Comparison of ENCODE assay signal across 8 mouse cellular contexts in genomic region chr3:51701281-51701751, GRCm38 (mm10). TPM values are rescaled to one million over a fixed set of nuclear protein-coding genes. Genes with fewer than 3 reads are reported as not detected.
DNase-seq lines count a peak whose midpoint lies in the region; ATAC-seq lines count a peak whose summit lies in the region.

No protein-coding gene starts in this region.

- H3K4me2 ChIP-seq in heart, embryonic 15.5 days, result peak overlapping the region; percentile 67
- peak overlapping the region; percentile 87 for H3K4me2 ChIP-seq in liver, embryonic 12.5 days
- H3K4me2 ChIP-seq in stomach, embryonic 15.5 days, result peak overlapping the region; percentile 80

- H3K4me1 ChIP-seq in brown adipose tissue, adult 24 weeks (ENCODE audit: control insufficient read depth, insufficient read depth, insufficient read length, low read length), result no peaks in the 10 kb centered on the region
- peaks cover 36% of the 10 kb centered on the region for H3K4me1 ChIP-seq in forebrain, embryonic 10.5 days
- H3K4me1 ChIP-seq in heart, embryonic 15.5 days (replicated peaks), result peaks cover 20% of the 10 kb centered on the region
- H3K4me1 ChIP-seq in liver, embryonic 12.5 days, result peaks cover 29% of the 10 kb centered on the region
- H3K4me1 ChIP-seq in stomach, embryonic 15.5 days, result peaks cover 19% of the 10 kb centered on the region

- 1% methylated on average over 27 of the region's 27 CpGs for WGBS in forebrain, embryonic 10.5 days
- WGBS in heart, embryonic 15.5 days, result under 1% methylated on average over 27 of the region's 27 CpGs
- WGBS in liver, embryonic 12.5 days (ENCODE audit: insufficient replicate concordance), result 2% methylated on average over 27 of the region's 27 CpGs
- under 1% methylated on average over 27 of the region's 27 CpGs for WGBS in stomach, embryonic 15.5 days

- peak overlapping the region; percentile 20 for H3K9ac ChIP-seq in heart, embryonic 15.5 days
- H3K9ac ChIP-seq in liver, embryonic 12.5 days, result peak overlapping the region; percentile 61
- H3K9ac ChIP-seq in stomach, embryonic 15.5 days, result no peak overlapping the region

- H3K27ac ChIP-seq in brown adipose tissue, adult 24 weeks (replicated peaks; ENCODE audit: low read depth, low read length), result peak overlapping the region; percentile 68
- H3K27ac ChIP-seq in forebrain, embryonic 10.5 days, result peak overlapping the region; percentile 94
- peak overlapping the region; percentile 66 for H3K27ac ChIP-seq in heart, embryonic 15.5 days
- H3K27ac ChIP-seq in liver, embryonic 12.5 days, result no peak overlapping the region
- peak overlapping the region; percentile 58 for H3K27ac ChIP-seq in stomach, embryonic 15.5 days

- peaks cover 13% of the 10 kb centered on the region for H3K36me3 ChIP-seq in forebrain, embryonic 10.5 days (replicated peaks)
- no peaks in the 10 kb centered on the region for H3K36me3 ChIP-seq in heart, embryonic 15.5 days
- H3K36me3 ChIP-seq in liver, embryonic 12.5 days, result peaks cover 7% of the 10 kb centered on the region; the same call in 1 of the 2 replicates
- H3K36me3 ChIP-seq in stomach, embryonic 15.5 days, result no peaks in the 10 kb centered on the region

- no peaks in the 10 kb centered on the region for H3K9me3 ChIP-seq in forebrain, embryonic 10.5 days
- no peaks in the 10 kb centered on the region for H3K9me3 ChIP-seq in heart, embryonic 15.5 days (replicated peaks)
- no peaks in the 10 kb centered on the region for H3K9me3 ChIP-seq in liver, embryonic 12.5 days (replicated peaks)
- no peaks in the 10 kb centered on the region for H3K9me3 ChIP-seq in stomach, embryonic 15.5 days

- peak; percentile 89 for ATAC-seq in CD4-positive, CD25-positive, alpha-beta regulatory T cell, adult 4 months
- peak; percentile 94 for ATAC-seq in heart, embryonic 15.5 days (replicated peaks; ENCODE audit: insufficient number of reproducible peaks, insufficient read depth, low FRiP score, low read depth)
- peak; percentile 80 for ATAC-seq in liver, embryonic 12.5 days
- ATAC-seq in stomach, embryonic 15.5 days (ENCODE audit: insufficient read depth, low FRiP score, low read depth), result peak; percentile 92

- H3K27me3 ChIP-seq in forebrain, embryonic 10.5 days (ENCODE audit: poor library complexity, severe bottlenecking), result no peaks in the 10 kb centered on the region; the same call in 1 of the 2 replicates
- no peaks in the 10 kb centered on the region for H3K27me3 ChIP-seq in heart, embryonic 15.5 days
- peaks cover 24% of the 10 kb centered on the region for H3K27me3 ChIP-seq in liver, embryonic 12.5 days (replicated peaks)
- H3K27me3 ChIP-seq in stomach, embryonic 15.5 days (replicated peaks), result no peaks in the 10 kb centered on the region

- peak overlapping the region; percentile 45 for H3K4me3 ChIP-seq in brown adipose tissue, adult 24 weeks (ENCODE audit: insufficient read depth, low read depth, low read length)
- H3K4me3 ChIP-seq in forebrain, embryonic 10.5 days, result peak overlapping the region; percentile 50
- H3K4me3 ChIP-seq in heart, embryonic 15.5 days, result peak overlapping the region; percentile 42
- H3K4me3 ChIP-seq in liver, embryonic 12.5 days, result peak overlapping the region; percentile 53
- H3K4me3 ChIP-seq in stomach, embryonic 15.5 days (replicated peaks), result peak overlapping the region; percentile 39

- peak; percentile 91 for DNase-seq in forebrain, embryonic 10.5 days (ENCODE audit: extremely low spot score, low spot score)
- DNase-seq in kidney, postnatal 14 days, result peak; percentile 72
- peak; percentile 95 for DNase-seq in neural tube, embryonic 10.5 days (ENCODE audit: extremely low spot score, low spot score)

RNA-seq across cellular contexts. Expression of gene Mgst2, which starts 41.2 kb away (rescaled TPM):
- polyA plus RNA-seq in CD4-positive, CD25-positive, alpha-beta regulatory T cell, adult 4 months (2017; shearing (Covaris generic)), result 100 to 1,000 TPM; 175 to 223 TPM
- 40.0 and 46.7 TPM in 2 replicates for polyA plus RNA-seq in brown adipose tissue, adult 24 weeks (2012; ENCODE audit: insufficient read depth, insufficient read length, missing spikeins)
- polyA plus RNA-seq in forebrain, embryonic 10.5 days (2016; fragmentation: Nextera tagmentation; extraction: Ambion mirVana), result 0.67 TPM in 1 of 2 replicates, not detected in the other
- polyA plus RNA-seq in heart, embryonic 15.5 days (2015; fragmentation: Nextera tagmentation; extraction: Ambion mirVana), result 7.2 and 7.5 TPM in 2 replicates
- polyA plus RNA-seq in liver, embryonic 12.5 days (2016; fragmentation: Nextera tagmentation; extraction: Ambion mirVana), result 14.7 and 16.5 TPM in 2 replicates
- 30.9 and 34.6 TPM in 2 replicates for polyA plus RNA-seq in stomach, embryonic 15.5 days (2015; fragmentation: Nextera tagmentation; extraction: Ambion mirVana)
